Mouse (Mus musculus): Measurements from ENCODE around the gene Slc22a4.
A peak's percentile ranks its signal among the peaks of the same experiment; 100 is the strongest.

- TF ChIP-seq MAX (IDR thresholded peaks at IDR 0.05; ENCODE audit: low read depth) (no peak), POLR2A (IDR thresholded peaks at IDR 0.05; ENCODE audit: insufficient read length, low read depth) (no peak), E2F4 (IDR thresholded peaks at IDR 0.05; ENCODE audit: insufficient read depth) (no peak), MYOG (IDR thresholded peaks at IDR 0.05; ENCODE audit: control insufficient read depth in 1 of 3, insufficient read depth in 1 of 3, insufficient read length in 2 of 3, low read depth in 2 of 3) (no peak), USF1 (IDR thresholded peaks at IDR 0.05; ENCODE audit: low read depth) (no peak), TCF12 (IDR thresholded peaks at IDR 0.05; ENCODE audit: insufficient read depth, poor library complexity, severe bottlenecking) (no peak), CEBPB (IDR thresholded peaks at IDR 0.05; ENCODE audit: insufficient read depth, poor library complexity, severe bottlenecking) (peak; percentile 27; the same call in 1 of the 2 replicates)
Observed at GRCm38 (mm10) chr11:54065106-54065914, 37.4 kb upstream of the Slc22a4 start.

All from myocyte (in vitro differentiated cells).